Mouse (Mus musculus) stomach, embryonic 15.5 days (tissue): ENCODE measurements at regions not wholly inside any gene's neighbourhood (a gene's known extent, or its start where the extent isn't known, plus 50 kb on each side); places are given as distances from the start of the nearest gene placed in this dataset.

Experiments used
- ATAC-seq: fragments of 200-750 bp; cut with Nextera tagmentation; 2 replicates; pipeline ENCODE4 v1.8.0; 2017; ENCODE audit warnings: low read depth, moderate number of reproducible peaks, moderate TSS enrichment; ENCODE audit not compliant: insufficient read depth, low FRiP score
- H3K27ac ChIP-seq: fragments of 300-500 bp; sonication (generic); 2 replicates; pipeline ENCODE4 v1.5.1; 2015; ENCODE audit warnings: mild to moderate bottlenecking, inconsistent platforms
- H3K27me3 ChIP-seq: fragments of 300-500 bp; sonication (generic); replicated peaks from 2 replicates; pipeline ENCODE4 v1.6.1; 2015; ENCODE audit warnings: inconsistent platforms
- H3K36me3 ChIP-seq: fragments of 300-500 bp; sonication (generic); 2 replicates; pipeline ENCODE4 v1.6.1; 2015; ENCODE audit warnings: inconsistent platforms
- H3K4me1 ChIP-seq: fragments of 300-500 bp; sonication (generic); 2 replicates; pipeline ENCODE4 v1.6.1; 2015; ENCODE audit warnings: inconsistent platforms
- H3K4me2 ChIP-seq: fragments of 300-500 bp; sonication (generic); 2 replicates; pipeline ENCODE4 v1.6.1; 2015; ENCODE audit warnings: mild to moderate bottlenecking, inconsistent platforms
- H3K4me3 ChIP-seq: fragments of 300-500 bp; sonication (generic); replicated peaks from 2 replicates; pipeline ENCODE4 v1.5.1; 2015; ENCODE audit warnings: inconsistent platforms
- H3K9ac ChIP-seq: fragments of 300-500 bp; sonication (generic); 2 replicates; pipeline ENCODE4 v1.6.1; 2015; ENCODE audit warnings: inconsistent platforms
- H3K9me3 ChIP-seq: fragments of 300-500 bp; sonication (generic); 2 replicates; pipeline ENCODE4 v1.6.1; 2016; ENCODE audit warnings: inconsistent platforms
- WGBS: fragments of 180-500 bp; shearing (Covaris S2); methylation state at CpG from one replicate; pipeline ENCODE4 v1.1.7; 2015; 5-methylcytosine and 5-hydroxymethylcytosine counted together

DNA sequence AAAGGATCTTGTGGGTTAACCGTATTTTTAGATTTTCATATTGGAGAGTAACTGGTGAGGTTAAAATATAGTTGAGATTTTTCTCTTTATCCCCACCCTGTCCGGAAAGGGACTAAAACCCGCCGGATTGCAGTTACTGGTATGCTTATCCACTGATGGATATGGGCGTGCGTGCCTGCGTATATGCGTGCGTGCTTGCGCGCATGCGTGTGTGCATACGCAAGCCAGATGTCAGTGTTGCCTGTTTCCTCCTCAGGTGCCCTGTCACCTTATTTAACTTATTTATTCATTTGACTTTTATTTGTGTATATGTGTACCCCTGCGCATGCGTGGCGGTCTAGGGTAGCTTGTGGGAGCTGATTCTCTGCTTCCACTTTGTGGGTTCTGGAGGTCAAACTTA lies 135.2 kb upstream of the Ubr2 start:
- no peaks in the 10 kb centered on the region for H3K9me3 ChIP-seq

DNA sequence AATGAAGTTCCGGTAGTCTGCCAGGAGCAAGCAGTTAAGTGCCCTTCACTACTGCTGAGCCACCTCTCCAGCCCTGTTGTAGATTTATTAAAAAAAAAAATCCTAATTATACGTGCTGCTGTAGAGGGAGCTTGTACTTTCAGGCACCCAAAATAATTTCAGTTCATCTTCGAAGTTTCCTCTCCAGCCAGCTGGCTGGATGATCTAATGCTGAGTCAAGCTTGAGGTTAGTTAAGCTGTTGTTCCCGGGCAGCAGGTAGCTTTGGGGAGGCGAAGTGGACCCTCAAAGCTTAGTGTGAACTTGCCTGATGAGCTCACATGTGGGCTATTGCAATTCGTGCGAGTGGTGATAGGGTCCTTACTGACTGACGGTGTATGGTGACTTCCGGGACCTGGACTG lies 134.6 kb upstream of the Ubr2 start:
- WGBS: 78% methylated on average over 9 of the region's 9 CpGs
- Histone ChIP-seq H3K27me3 (no peaks in the 10 kb centered on the region), H3K9ac (no peak overlapping the region), H3K36me3 (no peaks in the 10 kb centered on the region), H3K4me1 (peaks cover 42% of the 10 kb centered on the region), H3K27ac (0 out of 2 replicates have a peak overlapping the region, but pooled peaks have one; percentile 4), H3K9me3 (no peaks in the 10 kb centered on the region), H3K4me3 (no peak overlapping the region), H3K4me2 (no peak overlapping the region)
- ATAC-seq: no peak

More for the DNA sequence above, 135.2 kb upstream of the Ubr2 start:
- Histone ChIP-seq H3K27me3 (no peaks in the 10 kb centered on the region), H3K4me2 (no peak overlapping the region), H3K27ac (no peak overlapping the region), H3K9ac (no peak overlapping the region), H3K4me3 (no peak overlapping the region), H3K36me3 (no peaks in the 10 kb centered on the region), H3K4me1 (peaks cover 43% of the 10 kb centered on the region)
- no peak for ATAC-seq
- WGBS: 97% methylated on average over 16 of the region's 16 CpGs

DNA sequence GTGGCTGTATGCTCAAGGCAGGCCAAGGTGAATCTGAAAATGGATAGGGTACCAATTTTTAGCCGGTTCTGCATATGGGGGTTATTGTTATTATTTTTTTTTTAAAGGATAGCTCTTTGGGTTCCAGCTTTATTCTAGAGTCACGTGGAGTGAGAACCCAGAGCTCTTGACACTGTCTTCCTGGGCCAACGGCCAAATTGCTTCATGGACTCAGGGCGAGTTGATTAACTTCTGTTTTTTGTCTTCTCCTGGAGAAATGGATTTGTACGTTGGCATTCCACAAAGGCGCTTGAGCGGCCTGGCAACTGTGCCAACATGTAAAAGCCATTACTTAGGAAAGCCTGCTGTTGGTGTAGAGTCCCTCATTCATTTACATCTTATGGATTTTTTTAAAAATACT lies 134.1 kb upstream of the Ubr2 start:
- no peak overlapping the region for H3K4me3 ChIP-seq
- 38% methylated on average over 7 of the region's 7 CpGs for WGBS
- H3K9ac ChIP-seq: no peak overlapping the region
- no peak for ATAC-seq
- H3K27ac ChIP-seq: 0 out of 2 replicates have a peak overlapping the region, but pooled peaks have one; percentile 4
- no peaks in the 10 kb centered on the region for H3K9me3 ChIP-seq
- 0 out of 2 replicates have a peak overlapping the region, but pooled peaks have one; percentile 79 for H3K4me2 ChIP-seq
- H3K4me1 ChIP-seq: peaks cover 42% of the 10 kb centered on the region
- no peaks in the 10 kb centered on the region for H3K27me3 ChIP-seq
- no peaks in the 10 kb centered on the region for H3K36me3 ChIP-seq

DNA sequence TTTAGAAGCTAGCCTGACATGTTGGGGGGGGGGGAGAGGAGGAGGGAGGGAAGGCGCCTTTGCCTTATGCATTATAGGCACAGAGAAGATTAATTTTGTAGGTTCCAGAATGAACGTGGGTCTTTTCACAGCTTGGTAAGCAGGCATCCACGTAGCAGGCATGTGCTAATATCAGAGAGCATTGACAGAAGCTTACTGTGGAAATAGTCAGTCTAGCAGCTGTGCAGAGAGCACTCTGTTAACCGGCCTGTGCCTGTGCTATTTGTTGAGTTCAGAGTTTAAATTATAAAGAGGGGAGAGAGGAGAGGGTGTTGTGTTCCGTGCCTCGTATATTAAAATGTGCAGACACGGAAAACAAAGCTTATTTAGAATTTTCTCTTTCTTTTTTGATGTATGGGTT lies 133.5 kb upstream of the Ubr2 start:
- Histone ChIP-seq H3K9me3 (no peaks in the 10 kb centered on the region), H3K4me1 (peaks cover 44% of the 10 kb centered on the region), H3K4me3 (peak overlapping the region; percentile 56; the same call in 1 of the 2 replicates), H3K36me3 (no peaks in the 10 kb centered on the region), H3K9ac (no peak overlapping the region), H3K27ac (peak overlapping the region; percentile 16; the same call in 1 of the 2 replicates), H3K4me2 (peak overlapping the region; percentile 79), H3K27me3 (no peaks in the 10 kb centered on the region)
- WGBS: 39% methylated on average over 7 of the region's 7 CpGs
- ATAC-seq: no peak

DNA sequence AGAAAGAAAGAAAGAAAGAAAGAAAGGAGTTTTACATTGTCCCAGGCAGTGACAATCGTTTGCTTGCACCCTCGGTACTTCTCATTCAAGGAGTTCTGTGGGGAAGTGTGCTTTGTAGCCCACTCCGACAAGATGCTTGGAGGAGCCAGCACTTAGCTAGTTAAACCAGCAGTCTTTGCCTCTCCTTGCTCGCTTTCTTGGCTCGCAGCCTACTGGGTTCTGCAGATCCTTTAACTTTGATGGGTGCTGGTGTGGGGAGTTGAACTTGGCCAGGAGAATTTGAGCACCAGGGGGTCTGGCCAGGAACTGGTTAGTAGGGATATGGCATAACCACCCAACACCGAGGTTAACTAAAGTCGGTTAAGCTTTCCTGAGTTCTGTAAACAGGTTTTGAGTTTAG lies 132.5 kb upstream of the Ubr2 start:
- Histone ChIP-seq H3K9me3 (no peaks in the 10 kb centered on the region), H3K36me3 (no peaks in the 10 kb centered on the region), H3K4me3 (peak overlapping the region; percentile 56), H3K27ac (peak overlapping the region; percentile 97; the same call in 1 of the 2 replicates), H3K4me1 (peaks cover 39% of the 10 kb centered on the region), H3K4me2 (peak overlapping the region; percentile 79), H3K9ac (no peak overlapping the region), H3K27me3 (no peaks in the 10 kb centered on the region)
- WGBS: 7% methylated on average over 7 of the region's 7 CpGs
- no peak for ATAC-seq

DNA sequence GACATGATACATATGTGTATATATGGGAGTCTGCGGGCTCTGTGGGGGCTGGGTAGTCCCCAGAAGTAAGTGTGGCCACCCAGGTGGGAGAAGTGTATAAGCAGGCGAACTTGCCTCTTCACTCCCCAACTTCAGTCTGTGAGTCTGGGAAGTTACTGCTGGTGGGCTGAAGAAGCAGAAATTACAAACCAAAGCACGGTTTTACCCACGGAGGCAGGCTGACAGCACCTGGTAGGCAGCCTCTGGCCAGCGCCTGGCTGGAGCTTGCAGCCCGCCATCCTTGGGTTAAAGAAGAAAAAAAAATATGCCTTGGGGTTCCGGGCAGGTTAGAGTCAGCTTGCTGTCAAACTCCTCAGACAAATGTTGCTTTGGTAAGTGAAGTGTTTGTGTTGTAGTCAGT lies 131.9 kb upstream of the Ubr2 start:
- no peak for ATAC-seq
- Histone ChIP-seq H3K27me3 (no peaks in the 10 kb centered on the region), H3K9me3 (no peaks in the 10 kb centered on the region), H3K9ac (peak overlapping the region; percentile 41; the same call in 1 of the 2 replicates), H3K36me3 (no peaks in the 10 kb centered on the region), H3K4me3 (peak overlapping the region; percentile 56), H3K4me2 (peak overlapping the region; percentile 79), H3K4me1 (peaks cover 37% of the 10 kb centered on the region), H3K27ac (peak overlapping the region; percentile 97)
- WGBS: 3% methylated on average over 7 of the region's 7 CpGs

DNA sequence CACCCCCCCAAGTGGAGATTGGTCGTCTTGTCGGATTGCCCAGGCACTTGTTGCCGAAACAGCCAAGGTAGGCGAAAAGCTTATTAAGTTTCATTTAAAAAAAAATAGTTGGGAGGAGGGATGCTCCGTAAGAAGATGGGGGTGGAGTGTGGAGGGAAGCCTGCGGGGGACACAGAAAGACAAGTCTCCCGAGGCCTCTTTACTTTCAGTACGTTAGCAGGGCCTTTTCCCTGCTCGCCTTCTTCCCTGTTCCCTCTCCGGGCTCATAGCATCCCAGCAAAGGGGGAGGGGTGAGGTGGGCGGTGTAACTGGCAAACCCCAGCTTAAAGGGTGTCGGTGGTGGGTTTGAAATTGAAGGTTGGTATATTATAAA lies 131.5 kb upstream of the Ubr2 start:
- Histone ChIP-seq H3K27ac (peak overlapping the region; percentile 97), H3K4me3 (peak overlapping the region; percentile 56)

DNA sequence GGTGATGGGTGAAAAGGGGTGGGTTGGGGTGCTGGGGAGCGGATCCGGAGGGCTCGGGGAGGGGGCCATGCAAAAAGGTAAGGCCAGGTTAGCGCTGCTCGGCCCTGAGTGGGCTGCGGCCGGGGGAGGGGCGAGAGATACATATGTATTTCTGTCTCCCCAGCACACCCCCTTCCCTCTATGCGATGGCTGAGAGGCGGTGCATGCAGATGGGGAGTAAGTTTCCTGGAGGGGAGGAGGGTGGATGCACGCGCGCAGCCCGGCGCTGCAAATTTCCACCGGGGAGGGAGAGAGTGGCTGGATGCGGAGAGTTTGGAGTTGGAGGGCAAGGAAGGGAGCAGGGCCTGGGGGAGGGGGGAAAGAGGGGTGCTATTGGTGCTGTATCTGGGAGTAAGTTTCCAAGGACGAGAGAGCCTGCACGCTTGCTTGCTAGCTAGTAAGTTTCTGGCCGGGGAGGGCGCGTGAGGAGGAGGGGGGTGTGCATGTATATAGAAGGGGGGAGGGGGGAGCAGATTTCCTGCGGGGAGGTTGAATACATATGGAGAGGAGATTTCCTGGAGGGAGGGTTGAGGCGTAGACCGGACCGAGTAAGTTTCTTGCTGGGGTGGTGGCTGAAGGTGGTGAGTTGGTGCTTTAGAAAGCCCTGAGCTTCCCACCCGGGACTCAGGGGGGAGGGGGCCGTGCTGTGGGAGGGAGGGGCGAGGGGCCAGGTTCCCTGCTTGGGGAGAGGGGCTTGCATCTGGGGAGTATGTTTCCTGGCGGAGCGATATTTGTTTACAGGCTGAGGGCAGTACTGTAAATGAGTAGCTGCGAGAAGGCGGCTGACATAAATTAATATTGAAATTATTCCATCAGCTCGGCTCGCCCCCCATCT lies 130.8 kb upstream of the Ubr2 start:
- peak; percentile 70 for ATAC-seq
- H3K36me3 ChIP-seq: no peaks in the 10 kb centered on the region
- peak overlapping the region; percentile 79 for H3K4me2 ChIP-seq
- no peaks in the 10 kb centered on the region for H3K9me3 ChIP-seq
- H3K4me1 ChIP-seq: peaks cover 33% of the 10 kb centered on the region
- WGBS: 1% methylated on average over 35 of the region's 35 CpGs
- peak overlapping the region; percentile 41 for H3K9ac ChIP-seq
- peak overlapping the region; percentile 97 for H3K27ac ChIP-seq
- no peaks in the 10 kb centered on the region for H3K27me3 ChIP-seq
- H3K4me3 ChIP-seq: peak overlapping the region; percentile 56

More for the DNA sequence above, 131.5 kb upstream of the Ubr2 start:
- WGBS: 1% methylated on average over 12 of the region's 12 CpGs
- Histone ChIP-seq H3K9me3 (no peaks in the 10 kb centered on the region), H3K4me1 (peaks cover 35% of the 10 kb centered on the region), H3K9ac (peak overlapping the region; percentile 41; the same call in 1 of the 2 replicates), H3K36me3 (no peaks in the 10 kb centered on the region), H3K4me2 (peak overlapping the region; percentile 79), H3K27me3 (no peaks in the 10 kb centered on the region)
- no peak for ATAC-seq

DNA sequence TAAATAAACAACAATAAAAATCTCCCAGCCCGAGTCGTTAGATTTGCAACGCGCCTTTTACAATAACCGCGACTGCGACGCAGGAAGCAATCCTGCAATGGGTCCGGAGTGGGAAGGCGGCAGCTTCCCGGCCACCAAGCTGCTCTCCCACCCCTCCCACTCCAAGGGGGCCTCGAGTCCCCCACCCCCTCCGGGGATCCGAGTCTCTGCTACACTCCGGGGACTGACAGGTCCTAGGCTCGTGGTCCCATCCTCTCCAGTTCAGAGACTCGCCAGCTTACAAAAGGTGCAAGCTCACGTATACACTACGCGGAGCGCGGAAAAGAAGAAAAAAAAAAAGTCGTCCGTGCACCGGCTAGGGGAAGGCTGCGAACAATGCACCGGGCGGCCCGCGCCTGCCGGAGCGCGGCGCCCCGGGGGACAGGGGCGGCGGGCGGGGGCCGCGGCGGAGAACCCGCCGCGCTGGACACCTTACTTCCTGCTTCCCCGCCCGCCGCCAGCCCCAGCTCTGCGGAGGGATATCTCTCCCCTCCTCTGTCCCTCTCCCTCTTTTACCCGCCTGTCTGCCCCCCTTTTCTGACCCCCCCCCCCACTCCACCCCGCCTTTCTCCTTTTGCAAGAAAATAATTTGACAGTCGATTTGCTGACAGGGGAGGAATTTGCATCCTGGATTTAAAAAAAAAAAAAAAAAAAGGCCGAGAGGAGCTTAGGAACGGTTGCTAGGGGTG lies 130.0 kb upstream of the Ubr2 start:
- H3K27me3 ChIP-seq: no peaks in the 10 kb centered on the region
- peak overlapping the region; percentile 53 for H3K9ac ChIP-seq
- peak overlapping the region; percentile 56 for H3K4me3 ChIP-seq
- no peaks in the 10 kb centered on the region for H3K36me3 ChIP-seq
- H3K9me3 ChIP-seq: no peaks in the 10 kb centered on the region
- whole genome bisulfite sequencing: under 1% methylated on average over 49 of the region's 53 CpGs
- peak; percentile 24; the same call in 1 of the 2 replicates for ATAC-seq
- H3K4me2 ChIP-seq: peak overlapping the region; percentile 79
- H3K4me1 ChIP-seq: peaks cover 33% of the 10 kb centered on the region
- H3K27ac ChIP-seq: peak overlapping the region; percentile 97

DNA sequence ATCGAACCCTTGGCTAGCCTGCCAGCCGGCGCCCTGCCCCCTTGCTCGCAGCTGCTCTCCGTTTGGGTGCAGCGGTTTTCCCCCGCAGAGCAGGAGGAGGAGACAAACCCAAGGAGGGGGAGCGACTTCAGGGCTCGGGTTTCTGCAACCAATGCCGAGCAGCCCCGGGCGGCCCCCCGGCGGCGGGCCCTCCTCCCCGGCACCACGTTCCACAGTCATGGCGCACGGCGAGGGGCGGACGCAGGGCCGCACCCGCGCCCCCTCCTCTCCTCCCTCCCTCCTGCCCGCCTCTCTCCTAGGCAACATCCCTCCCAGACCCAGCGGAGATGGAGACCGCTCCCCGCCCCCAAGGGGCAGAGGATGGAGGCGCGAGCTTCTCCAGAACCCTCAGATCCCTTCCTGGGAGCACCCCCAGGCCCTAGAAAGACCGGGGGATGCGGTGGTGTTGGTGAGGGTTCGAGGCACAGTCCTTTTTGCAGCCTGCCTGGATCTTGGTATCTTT lies 129.4 kb upstream of the Ubr2 start:
- Histone ChIP-seq H3K9ac (peak overlapping the region; percentile 53), H3K9me3 (no peaks in the 10 kb centered on the region), H3K27me3 (no peaks in the 10 kb centered on the region), H3K4me2 (peak overlapping the region; percentile 79), H3K4me1 (peaks cover 27% of the 10 kb centered on the region), H3K36me3 (no peaks in the 10 kb centered on the region), H3K4me3 (peak overlapping the region; percentile 56), H3K27ac (peak overlapping the region; percentile 97)
- 2% methylated on average over 15 of the region's 34 CpGs for WGBS
- peak; percentile 91 for ATAC-seq

DNA sequence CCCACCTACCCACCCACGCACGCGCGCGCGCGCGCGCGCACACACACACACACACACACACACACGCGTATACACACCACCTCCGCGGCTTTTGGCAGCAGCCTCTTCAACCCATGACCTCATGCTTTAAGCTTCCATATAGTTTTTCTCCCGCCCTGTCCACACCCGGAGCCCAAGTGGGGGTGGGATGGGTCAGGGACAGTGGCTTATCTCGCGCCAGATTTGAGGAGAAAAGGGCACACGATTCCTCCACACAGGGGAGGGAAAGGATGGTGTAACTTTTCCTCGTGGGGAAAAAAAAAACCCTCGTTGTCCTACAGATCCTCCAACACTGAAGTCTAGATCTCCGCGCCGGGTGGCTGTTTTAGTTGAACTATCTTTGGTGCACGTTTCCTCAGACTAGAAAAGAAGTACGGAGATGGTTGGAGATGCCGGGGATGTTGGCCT lies 128.8 kb upstream of the Ubr2 start:
- 0% methylated on average over 27 of the region's 27 CpGs for WGBS
- Histone ChIP-seq H3K9me3 (no peaks in the 10 kb centered on the region), H3K36me3 (no peaks in the 10 kb centered on the region), H3K4me2 (peak overlapping the region; percentile 79), H3K4me3 (peak overlapping the region; percentile 56), H3K9ac (no peak overlapping the region), H3K27ac (peak overlapping the region; percentile 97), H3K27me3 (no peaks in the 10 kb centered on the region), H3K4me1 (peaks cover 23% of the 10 kb centered on the region)
- no peak for ATAC-seq
